Mouse (Mus musculus) intestine, postnatal 0 days (tissue): Measurements from ENCODE around the gene 1700113H08Rik. TPM values are rescaled to one million over a fixed set of nuclear protein-coding genes. Genes with fewer than 3 reads are reported as not detected.

Source experiments
- ATAC-seq: fragments of 200-750 bp; cut with Nextera tagmentation; 2 replicates; pipeline ENCODE4 v1.8.0; 2017; ENCODE audit warnings: mild to moderate bottlenecking, moderate TSS enrichment, moderate library complexity
- H3K27ac ChIP-seq: fragments of 300-500 bp; sonication (generic); 2 replicates; pipeline ENCODE4 v1.5.1; 2014; ENCODE audit warnings: mild to moderate bottlenecking, low read depth, low read length, moderate library complexity
- H3K27me3 ChIP-seq: fragments of 300-500 bp; sonication (generic); replicated peaks from 2 replicates; pipeline ENCODE4 v1.6.1; 2014; ENCODE audit warnings: low read length, mixed read lengths; ENCODE audit not compliant: control insufficient read depth, insufficient read depth
- H3K36me3 ChIP-seq: fragments of 300-500 bp; sonication (generic); 2 replicates; pipeline ENCODE4 v1.6.1; 2014; ENCODE audit warnings: mild to moderate bottlenecking, moderate library complexity; ENCODE audit not compliant: control insufficient read depth, insufficient read depth
- H3K4me1 ChIP-seq: fragments of 300-500 bp; sonication (generic); replicated peaks from 2 replicates; pipeline ENCODE4 v1.6.1; 2014; ENCODE audit warnings: antibody characterized with exemption, low read length, mixed read lengths; ENCODE audit not compliant: control insufficient read depth, insufficient read depth
- H3K4me2 ChIP-seq: fragments of 300-500 bp; sonication (generic); replicated peaks from 2 replicates; pipeline ENCODE4 v1.6.1; 2014; ENCODE audit warnings: low read depth, mild to moderate bottlenecking, moderate library complexity
- H3K4me3 ChIP-seq: fragments of 300-500 bp; sonication (generic); 2 replicates; pipeline ENCODE4 v1.5.1; 2014; ENCODE audit warnings: low read depth, low read length
- H3K9ac ChIP-seq: fragments of 300-500 bp; sonication (generic); 2 replicates; pipeline ENCODE4 v1.6.1; 2014; ENCODE audit warnings: mild to moderate bottlenecking, low read depth, low read length
- H3K9me3 ChIP-seq: fragments of 300-500 bp; sonication (generic); 2 replicates; pipeline ENCODE4 v1.6.1; 2016; ENCODE audit warnings: mixed run types; ENCODE audit not compliant: control insufficient read depth
- CTCF ChIP-seq: sonication (generic); IDR thresholded peaks from 2 replicates; pipeline ENCODE4 v1.5.1; 2016; ENCODE audit warnings: low read depth, mild to moderate bottlenecking, control low read depth, antibody characterized with exemption, moderate library complexity
- WGBS: fragments of 180-500 bp; shearing (Covaris S2); extraction: QIAGEN DNeasy Blood & Tissue Kit; methylation state at CpG from one replicate; pipeline ENCODE4 v1.1.7; 2014; 5-methylcytosine and 5-hydroxymethylcytosine counted together
- polyA plus RNA-seq: library from polyadenylated mRNA; unstranded; fragments of >200 nt; fragmentation: Nextera tagmentation; extraction: Ambion mirVana; gene quantifications from 2 replicates; pipeline ENCODE4 v1.2.1, GENCODE M21; 2015

1700113H08Rik gene
- polyA plus RNA-seq, 1 experiment from 2014 or later, result 0.20 TPM

GRCm38 (mm10) chr10:87272133-87272622, 214.3 kb downstream of the 1700113H08Rik start:
- ATAC-seq, result no peak

GRCm38 (mm10) chr10:87275075-87275474, 217.2 kb downstream of the 1700113H08Rik start:
- Histone ChIP-seq H3K36me3 (no peaks in the 10 kb centered on the region), H3K9ac (no peak overlapping the region), H3K9me3 (no peaks in the 10 kb centered on the region), H3K4me2 (no peak overlapping the region), H3K27me3 (no peaks in the 10 kb centered on the region), H3K4me3 (no peak overlapping the region), H3K4me1 (no peaks in the 10 kb centered on the region), H3K27ac (no peak overlapping the region)
- ATAC-seq, result no peak
- no peak for TF ChIP-seq CTCF

More at GRCm38 (mm10) chr10:87272133-87272622, 214.3 kb downstream of the 1700113H08Rik start:
- no peaks in the 10 kb centered on the region for H3K36me3 ChIP-seq
- TF ChIP-seq CTCF, result no peak
- H3K27ac ChIP-seq, result no peak overlapping the region
- no peaks in the 10 kb centered on the region for H3K4me1 ChIP-seq
- 33% methylated on average over 8 of the region's 8 CpGs for WGBS
- H3K27me3 ChIP-seq, result no peaks in the 10 kb centered on the region
- H3K4me3 ChIP-seq, result no peak overlapping the region
- H3K9me3 ChIP-seq, result no peaks in the 10 kb centered on the region
- no peak overlapping the region for H3K9ac ChIP-seq
- H3K4me2 ChIP-seq, result no peak overlapping the region

Other genes with a start within 250 kb of the 1700113H08Rik start
- gene Stab2, start 50.0 kb upstream of the 1700113H08Rik start, polyA plus RNA-seq, result 0.66 and 1.1 TPM in 2 replicates